Mouse (Mus musculus): ENCODE measurements at regions not wholly inside any gene's neighbourhood (a gene's known extent, or its start where the extent isn't known, plus 50 kb on each side); places are given as distances from the start of the nearest gene placed in this dataset.

GRCm38 (mm10) chr3:56302346-56303185 lies 119.1 kb upstream of the Nbea start:
- ATAC-seq (ENCODE audit: insufficient number of reproducible peaks, low FRiP score, low TSS enrichment) = no peak

GRCm38 (mm10) chr3:56300769-56301168 lies 117.3 kb upstream of the Nbea start:
- ATAC-seq (ENCODE audit: insufficient number of reproducible peaks, low FRiP score, low TSS enrichment) = peak; percentile 79

GRCm38 (mm10) chr3:56295578-56295977 lies 112.1 kb upstream of the Nbea start:
- ATAC-seq (ENCODE audit: insufficient number of reproducible peaks, low FRiP score, low TSS enrichment) = no peak

- ATAC-seq (ENCODE audit: insufficient number of reproducible peaks, low FRiP score, low TSS enrichment) = no peak
These were observed 98.0 kb upstream of the Nbea start for GRCm38 (mm10) chr3:56281507-56281906.

- no peak for ATAC-seq (ENCODE audit: insufficient number of reproducible peaks, low FRiP score, low TSS enrichment)
These were observed 96.9 kb upstream of the Nbea start for GRCm38 (mm10) chr3:56280330-56280957.

GRCm38 (mm10) chr3:56272587-56272986 lies 89.1 kb upstream of the Nbea start:
- no peak for ATAC-seq (ENCODE audit: insufficient number of reproducible peaks, low FRiP score, low TSS enrichment)

- ATAC-seq (ENCODE audit: insufficient number of reproducible peaks, low FRiP score, low TSS enrichment) = no peak
These were observed 86.8 kb upstream of the Nbea start for GRCm38 (mm10) chr3:56270241-56270830.

GRCm38 (mm10) chr3:56261800-56262561 lies 78.5 kb upstream of the Nbea start:
- no peak for ATAC-seq (ENCODE audit: insufficient number of reproducible peaks, low FRiP score, low TSS enrichment)

- no peak for ATAC-seq (ENCODE audit: insufficient number of reproducible peaks, low FRiP score, low TSS enrichment)
These were observed 72.8 kb upstream of the Nbea start for GRCm38 (mm10) chr3:56256271-56256670.

GRCm38 (mm10) chr3:56244370-56244769 lies 60.9 kb upstream of the Nbea start:
- ATAC-seq (ENCODE audit: insufficient number of reproducible peaks, low FRiP score, low TSS enrichment) = no peak

GRCm38 (mm10) chr3:56238228-56238627 lies 54.7 kb upstream of the Nbea start:
- no peak for ATAC-seq (ENCODE audit: insufficient number of reproducible peaks, low FRiP score, low TSS enrichment)

- no peak for ATAC-seq (ENCODE audit: insufficient number of reproducible peaks, low FRiP score, low TSS enrichment)
These were observed 52.7 kb upstream of the Nbea start for GRCm38 (mm10) chr3:56236163-56236562.
